Mouse (Mus musculus) cerebellum, postnatal 10 days (tissue): Measurements from ENCODE around the gene Frmpd4.

Experiments used
- DNase-seq, 2 experiments: peaks; one replicate each; pipeline ENCODE4 v3.0.0; 2021; ENCODE audit warnings: mixed read lengths in 2 of 2

Gene Frmpd4

DNA sequence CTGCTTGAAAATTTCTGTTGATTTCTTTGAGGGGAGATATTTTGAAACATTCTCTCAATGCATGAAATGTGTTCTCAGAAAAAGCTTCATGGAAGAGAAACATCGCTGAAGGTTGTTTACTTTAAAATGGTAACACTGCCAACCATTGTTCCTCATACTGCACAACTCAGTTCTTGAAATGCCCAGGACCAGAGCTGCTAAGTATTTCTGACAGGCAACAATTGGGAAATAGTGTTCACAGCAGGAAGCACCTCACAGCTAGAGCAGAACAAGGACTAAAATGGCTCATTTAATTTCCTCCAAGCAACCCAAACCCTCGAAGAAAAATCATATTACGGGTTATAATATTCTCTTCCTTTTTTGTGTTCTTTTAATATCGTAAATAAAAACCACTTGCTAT is 1054.5 kb downstream of the Frmpd4 start:
- no peak for DNase-seq

DNA sequence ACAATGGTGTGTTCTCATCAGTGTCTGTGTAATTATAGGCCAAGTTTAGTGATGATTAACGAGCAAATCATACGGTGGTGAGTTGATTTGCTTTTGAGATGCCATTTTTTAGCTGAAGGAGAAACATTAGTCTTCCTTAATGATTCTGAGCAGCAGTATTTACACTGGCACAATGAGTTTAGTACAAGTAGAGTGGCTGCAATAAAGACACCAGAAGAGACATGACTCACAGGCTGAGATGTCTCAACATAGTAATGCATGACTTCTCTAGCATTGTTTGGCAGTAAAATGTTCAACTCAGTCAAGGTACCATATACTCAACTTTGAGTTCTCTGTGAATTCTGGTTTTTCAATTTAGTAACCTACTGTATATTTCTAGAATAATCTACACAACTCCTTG is 1058.6 kb downstream of the Frmpd4 start:
- no peak for DNase-seq

- peak; percentile 83 to 87 for DNase-seq
These were observed 1079.3 kb downstream of the Frmpd4 start for GRCm38 (mm10) chrX:167497780-167498179.

DNA sequence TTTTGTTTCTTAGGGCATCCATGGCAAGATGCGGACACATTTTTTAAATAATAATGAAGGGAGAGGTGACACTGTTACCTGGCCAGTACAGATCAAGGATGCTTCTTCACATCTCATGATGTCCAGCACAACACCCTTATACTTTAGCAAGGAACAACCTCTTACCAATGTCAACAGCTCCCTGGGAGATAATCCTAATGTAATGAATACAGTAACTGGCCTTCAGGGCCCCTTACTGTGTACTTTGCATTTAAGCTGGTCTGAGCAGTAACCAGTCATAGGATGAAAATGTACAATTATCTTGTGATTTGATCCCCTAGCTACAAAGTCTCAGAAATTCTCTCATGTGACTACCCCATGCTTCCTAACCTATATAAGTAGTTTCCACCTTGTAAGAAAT is 1084.8 kb downstream of the Frmpd4 start:
- no peak for DNase-seq

DNA sequence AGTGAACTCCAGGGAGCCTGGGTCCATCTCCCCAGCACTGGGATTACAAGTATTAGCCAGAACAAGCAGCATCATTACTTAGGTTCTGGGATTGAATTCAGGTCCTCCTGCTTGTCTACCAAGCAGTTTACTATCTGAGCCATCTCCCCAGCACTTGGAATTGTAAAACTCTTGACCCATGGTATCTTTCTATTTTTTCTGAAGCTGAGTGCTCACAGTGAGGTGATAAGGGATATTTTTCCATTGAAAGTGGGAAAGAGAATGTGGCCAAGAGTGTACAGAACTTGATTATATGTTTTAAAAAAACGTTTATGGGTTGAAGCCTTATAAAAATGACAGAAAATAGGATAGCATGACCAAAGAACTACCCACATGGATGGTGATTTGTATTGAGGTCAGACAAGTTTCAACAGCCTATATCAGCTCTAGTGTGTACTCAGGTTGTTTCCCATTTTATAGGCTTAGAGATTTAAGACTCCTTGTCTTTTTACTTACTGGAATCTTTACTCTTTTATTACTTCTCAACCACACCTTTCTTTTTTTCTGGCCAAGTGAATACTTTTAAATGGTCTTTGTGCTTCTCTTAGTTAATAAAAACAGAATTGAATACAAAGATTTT is 1085.3 kb downstream of the Frmpd4 start:
- DNase-seq = no peak

DNA sequence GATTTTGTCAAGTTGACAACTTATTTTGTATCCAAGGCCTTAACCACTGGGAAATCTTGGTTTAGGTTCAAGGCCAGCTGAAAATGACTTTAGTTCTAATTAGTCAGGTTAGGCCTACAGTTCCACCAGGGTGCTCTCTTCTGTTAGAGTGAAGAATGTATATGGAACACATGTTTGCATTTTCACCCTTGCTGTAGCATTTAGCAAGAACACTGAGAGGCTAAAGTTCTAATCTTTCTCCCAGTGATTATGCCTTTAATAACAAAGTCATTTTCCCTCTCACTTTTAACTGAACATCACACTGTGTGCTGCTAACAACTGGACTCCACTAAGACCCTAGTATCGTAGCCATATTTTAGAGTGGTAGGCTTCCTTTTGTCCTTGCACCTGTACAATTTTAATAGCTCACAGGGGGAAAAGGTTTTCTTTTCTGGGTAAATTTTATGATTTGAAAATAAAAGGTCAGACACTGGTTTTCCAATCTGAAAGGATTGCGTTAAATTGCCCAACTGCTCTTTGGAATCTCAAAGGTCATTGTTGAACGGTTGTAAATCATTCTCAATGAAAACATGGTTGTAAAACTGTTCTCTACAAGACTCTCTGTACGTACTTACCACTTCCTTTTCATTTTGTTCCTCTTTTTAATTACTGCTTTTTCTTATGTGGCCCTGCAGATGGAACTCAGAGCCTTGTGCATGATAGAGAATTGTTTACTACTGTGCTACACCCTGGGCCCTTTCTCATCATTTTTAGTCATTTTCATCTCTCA is 1093.4 kb downstream of the Frmpd4 start:
- no peak for DNase-seq

DNA sequence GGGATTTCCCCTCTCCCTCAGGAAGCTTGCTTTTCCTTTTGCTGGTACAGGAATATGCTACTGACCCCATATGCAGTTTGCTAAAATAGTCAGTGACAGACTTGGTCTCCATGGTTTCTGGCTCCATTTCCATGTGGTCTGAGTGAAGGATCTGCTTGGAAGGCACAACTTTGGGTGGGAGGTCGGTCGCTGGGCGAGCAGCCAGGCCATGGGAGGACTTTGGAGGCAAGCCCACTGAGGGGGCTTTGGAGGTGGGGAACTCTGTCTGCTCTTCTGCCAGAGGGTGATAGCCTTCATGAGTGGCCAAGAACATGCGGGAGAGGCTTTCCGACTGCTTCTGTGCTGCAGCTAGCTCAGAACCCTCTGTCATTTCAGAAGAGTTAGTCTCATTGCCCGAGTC is 1099.4 kb downstream of the Frmpd4 start:
- peak; percentile 83 to 92 for DNase-seq

DNA sequence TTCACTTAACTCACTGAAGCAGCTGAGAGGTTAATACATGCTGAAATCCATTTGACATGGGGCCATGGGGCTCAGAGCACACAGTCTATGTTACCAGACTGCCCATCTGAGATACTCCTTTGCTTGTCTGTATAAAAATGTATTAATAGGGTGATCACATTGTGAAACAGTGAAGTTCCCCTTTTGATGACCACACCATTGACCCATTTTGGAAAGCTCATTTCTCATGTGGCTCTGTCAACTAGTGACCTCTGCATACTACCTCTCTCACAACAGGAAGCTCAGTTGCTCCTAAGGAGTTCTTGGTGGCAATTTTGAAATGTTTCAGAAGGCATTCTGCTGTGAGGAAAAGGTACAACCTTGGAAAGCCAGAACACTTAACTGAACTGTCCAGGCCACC is 1142.1 kb downstream of the Frmpd4 start:
- DNase-seq = no peak

GRCm38 (mm10) chrX:167433950-167434349 is 1143.1 kb downstream of the Frmpd4 start:
- DNase-seq = no peak
